Mouse (Mus musculus): Measurements from ENCODE around the gene Mtap. TPM values are rescaled to one million over a fixed set of nuclear protein-coding genes. Genes with fewer than 3 reads are reported as not detected.

The Mtap gene
- polyA plus RNA-seq, 1 experiment from 2014 or later = 65.9 TPM

- H3K4me2 ChIP-seq (ENCODE audit: low read depth, low read length) = no peak overlapping the region
- no peak for DNase-seq (ENCODE audit: low spot score)
- 58% methylated on average over 2 of the region's 2 CpGs for WGBS
- no peak overlapping the region for H3K4me3 ChIP-seq (ENCODE audit: low read depth, low read length)
- H3K9me3 ChIP-seq (ENCODE audit: control insufficient read depth, low read length) = no peaks in the 10 kb centered on the region
- H3K27me3 ChIP-seq (replicated peaks; ENCODE audit: control insufficient read depth, insufficient read depth, low read length) = no peaks in the 10 kb centered on the region
- H3K27ac ChIP-seq (replicated peaks; ENCODE audit: low read depth, low read length) = no peak overlapping the region
- ATAC-seq (ENCODE audit: low read depth) = no peak
- no peaks in the 10 kb centered on the region for H3K36me3 ChIP-seq (ENCODE audit: control insufficient read depth, insufficient read depth, low read length)
- no peaks in the 10 kb centered on the region for H3K4me1 ChIP-seq (ENCODE audit: control insufficient read depth, insufficient read depth, low read length)
- no peak overlapping the region for H3K9ac ChIP-seq (ENCODE audit: low read depth, low read length)
Observed at GRCm38 (mm10) chr4:89106505-89106904, 30.4 kb upstream of the Mtap start.

GRCm38 (mm10) chr4:89112168-89112710, 24.7 kb upstream of the Mtap start:
- ATAC-seq (ENCODE audit: low read depth) (0 out of 2 replicates have a peak, but pooled peaks have one; percentile 15), DNase-seq (ENCODE audit: low spot score) (peak; percentile 22)
- Histone ChIP-seq H3K9ac (ENCODE audit: low read depth, low read length) (no peak overlapping the region), H3K9me3 (ENCODE audit: control insufficient read depth, low read length) (no peaks in the 10 kb centered on the region), H3K4me1 (ENCODE audit: control insufficient read depth, insufficient read depth, low read length) (no peaks in the 10 kb centered on the region), H3K4me3 (ENCODE audit: low read depth, low read length) (no peak overlapping the region), H3K36me3 (ENCODE audit: control insufficient read depth, insufficient read depth, low read length) (no peaks in the 10 kb centered on the region), H3K27ac (replicated peaks; ENCODE audit: low read depth, low read length) (no peak overlapping the region), H3K4me2 (ENCODE audit: low read depth, low read length) (no peak overlapping the region), H3K27me3 (replicated peaks; ENCODE audit: control insufficient read depth, insufficient read depth, low read length) (no peaks in the 10 kb centered on the region)
- WGBS = 85% methylated on average over 11 of the region's 11 CpGs

GRCm38 (mm10) chr4:89112782-89113181, 24.1 kb upstream of the Mtap start:
- H3K27ac ChIP-seq (replicated peaks; ENCODE audit: low read depth, low read length) = no peak overlapping the region
- no peak overlapping the region for H3K4me3 ChIP-seq (ENCODE audit: low read depth, low read length)
- WGBS = 51% methylated on average over 4 of the region's 4 CpGs
- no peak overlapping the region for H3K9ac ChIP-seq (ENCODE audit: low read depth, low read length)
- no peaks in the 10 kb centered on the region for H3K27me3 ChIP-seq (replicated peaks; ENCODE audit: control insufficient read depth, insufficient read depth, low read length)
- no peaks in the 10 kb centered on the region for H3K4me1 ChIP-seq (ENCODE audit: control insufficient read depth, insufficient read depth, low read length)
- DNase-seq (ENCODE audit: low spot score) (peak; percentile 55), ATAC-seq (ENCODE audit: low read depth) (0 out of 2 replicates have a peak, but pooled peaks have one; percentile 44)
- H3K36me3 ChIP-seq (ENCODE audit: control insufficient read depth, insufficient read depth, low read length) = no peaks in the 10 kb centered on the region
- H3K9me3 ChIP-seq (ENCODE audit: control insufficient read depth, low read length) = no peaks in the 10 kb centered on the region
- H3K4me2 ChIP-seq (ENCODE audit: low read depth, low read length) = no peak overlapping the region

GRCm38 (mm10) chr4:89116006-89116405, 20.9 kb upstream of the Mtap start:
- no peak for ATAC-seq (ENCODE audit: low read depth)
- H3K27ac ChIP-seq (replicated peaks; ENCODE audit: low read depth, low read length) = no peak overlapping the region
- H3K9me3 ChIP-seq (ENCODE audit: control insufficient read depth, low read length) = no peaks in the 10 kb centered on the region
- no peak overlapping the region for H3K4me2 ChIP-seq (ENCODE audit: low read depth, low read length)
- WGBS = 75% methylated on average over 2 of the region's 2 CpGs
- H3K4me3 ChIP-seq (ENCODE audit: low read depth, low read length) = no peak overlapping the region
- H3K36me3 ChIP-seq (ENCODE audit: control insufficient read depth, insufficient read depth, low read length) = no peaks in the 10 kb centered on the region
- no peak for DNase-seq (ENCODE audit: low spot score)
- H3K4me1 ChIP-seq (ENCODE audit: control insufficient read depth, insufficient read depth, low read length) = no peaks in the 10 kb centered on the region
- no peaks in the 10 kb centered on the region for H3K27me3 ChIP-seq (replicated peaks; ENCODE audit: control insufficient read depth, insufficient read depth, low read length)
- H3K9ac ChIP-seq (ENCODE audit: low read depth, low read length) = no peak overlapping the region

- Histone ChIP-seq H3K27ac (replicated peaks; ENCODE audit: low read depth, low read length) (no peak overlapping the region), H3K9ac (ENCODE audit: low read depth, low read length) (no peak overlapping the region), H3K9me3 (ENCODE audit: control insufficient read depth, low read length) (no peaks in the 10 kb centered on the region), H3K4me1 (ENCODE audit: control insufficient read depth, insufficient read depth, low read length) (no peaks in the 10 kb centered on the region), H3K36me3 (ENCODE audit: control insufficient read depth, insufficient read depth, low read length) (no peaks in the 10 kb centered on the region), H3K4me2 (ENCODE audit: low read depth, low read length) (no peak overlapping the region), H3K27me3 (replicated peaks; ENCODE audit: control insufficient read depth, insufficient read depth, low read length) (no peaks in the 10 kb centered on the region), H3K4me3 (ENCODE audit: low read depth, low read length) (no peak overlapping the region)
- DNase-seq (ENCODE audit: low spot score) = no peak
- ATAC-seq (ENCODE audit: low read depth) = no peak
Observed at GRCm38 (mm10) chr4:89119900-89120299, 17.0 kb upstream of the Mtap start.

- no peak for ATAC-seq (ENCODE audit: low read depth)
Observed at GRCm38 (mm10) chr4:89120353-89120752, 16.6 kb upstream of the Mtap start.

GRCm38 (mm10) chr4:89123446-89124243, 13.3 kb upstream of the Mtap start:
- H3K27ac ChIP-seq (replicated peaks; ENCODE audit: low read depth, low read length) = no peak overlapping the region
- no peak overlapping the region for H3K4me2 ChIP-seq (ENCODE audit: low read depth, low read length)
- WGBS = 52% methylated on average over 16 of the region's 16 CpGs
- no peak overlapping the region for H3K4me3 ChIP-seq (ENCODE audit: low read depth, low read length)
- DNase-seq (ENCODE audit: low spot score) (no peak), ATAC-seq (ENCODE audit: low read depth) (no peak)
- H3K9me3 ChIP-seq (ENCODE audit: control insufficient read depth, low read length) = no peaks in the 10 kb centered on the region
- H3K27me3 ChIP-seq (replicated peaks; ENCODE audit: control insufficient read depth, insufficient read depth, low read length) = no peaks in the 10 kb centered on the region
- no peak overlapping the region for H3K9ac ChIP-seq (ENCODE audit: low read depth, low read length)
- no peaks in the 10 kb centered on the region for H3K36me3 ChIP-seq (ENCODE audit: control insufficient read depth, insufficient read depth, low read length)
- peaks cover 5% of the 10 kb centered on the region; the same call in 1 of the 2 replicates for H3K4me1 ChIP-seq (ENCODE audit: control insufficient read depth, insufficient read depth, low read length)

More at GRCm38 (mm10) chr4:89120353-89120752, 16.6 kb upstream of the Mtap start:
- no peak overlapping the region for H3K4me2 ChIP-seq (ENCODE audit: low read depth, low read length)
- no peak overlapping the region for H3K9ac ChIP-seq (ENCODE audit: low read depth, low read length)
- no peaks in the 10 kb centered on the region for H3K4me1 ChIP-seq (ENCODE audit: control insufficient read depth, insufficient read depth, low read length)
- H3K36me3 ChIP-seq (ENCODE audit: control insufficient read depth, insufficient read depth, low read length) = no peaks in the 10 kb centered on the region
- no peak overlapping the region for H3K27ac ChIP-seq (replicated peaks; ENCODE audit: low read depth, low read length)
- H3K9me3 ChIP-seq (ENCODE audit: control insufficient read depth, low read length) = no peaks in the 10 kb centered on the region
- no peaks in the 10 kb centered on the region for H3K27me3 ChIP-seq (replicated peaks; ENCODE audit: control insufficient read depth, insufficient read depth, low read length)
- WGBS = 85% methylated on average over 5 of the region's 5 CpGs
- DNase-seq (ENCODE audit: low spot score) = no peak
- H3K4me3 ChIP-seq (ENCODE audit: low read depth, low read length) = no peak overlapping the region

- peaks cover 6% of the 10 kb centered on the region; the same call in 1 of the 2 replicates for H3K4me1 ChIP-seq (ENCODE audit: control insufficient read depth, insufficient read depth, low read length)
- no peak overlapping the region for H3K9ac ChIP-seq (ENCODE audit: low read depth, low read length)
- no peak overlapping the region for H3K4me2 ChIP-seq (ENCODE audit: low read depth, low read length)
- DNase-seq (ENCODE audit: low spot score) (no peak), ATAC-seq (ENCODE audit: low read depth) (no peak)
- H3K36me3 ChIP-seq (ENCODE audit: control insufficient read depth, insufficient read depth, low read length) = no peaks in the 10 kb centered on the region
- H3K4me3 ChIP-seq (ENCODE audit: low read depth, low read length) = no peak overlapping the region
- H3K9me3 ChIP-seq (ENCODE audit: control insufficient read depth, low read length) = no peaks in the 10 kb centered on the region
- H3K27ac ChIP-seq (replicated peaks; ENCODE audit: low read depth, low read length) = no peak overlapping the region
- WGBS = 59% methylated on average over 5 of the region's 5 CpGs
- no peaks in the 10 kb centered on the region for H3K27me3 ChIP-seq (replicated peaks; ENCODE audit: control insufficient read depth, insufficient read depth, low read length)
Observed at GRCm38 (mm10) chr4:89127674-89128073, 9.2 kb upstream of the Mtap start.
